Mouse (Mus musculus) erythroblast, embryonic 14.5 days (primary cell): ENCODE measurements around the gene Rnf144b. TPM values are rescaled to one million over a fixed set of nuclear protein-coding genes. Genes with fewer than 3 reads are reported as not detected.

Source experiments
- H3K27me3 ChIP-seq: 2 replicates; pipeline ENCODE4 v1.6.1; 2012; ENCODE audit warnings: inconsistent platforms; ENCODE audit not compliant: control insufficient read depth
- H3K36me3 ChIP-seq: 2 replicates; pipeline ENCODE4 v1.6.1; 2012; ENCODE audit warnings: mild to moderate bottlenecking, inconsistent platforms; ENCODE audit not compliant: control insufficient read depth
- H3K4me1 ChIP-seq: 2 replicates; pipeline ENCODE4 v1.6.1; 2012; ENCODE audit warnings: inconsistent platforms; ENCODE audit not compliant: control insufficient read depth
- H3K4me3 ChIP-seq: replicated peaks from 2 replicates; pipeline ENCODE3; 2012; ENCODE audit warnings: moderate library complexity, mild to moderate bottlenecking, inconsistent platforms
- H3K9me3 ChIP-seq: 2 replicates; pipeline ENCODE4 v1.6.1; 2012; ENCODE audit warnings: low read length, inconsistent platforms, mixed read lengths; ENCODE audit not compliant: control insufficient read depth
- GATA1 ChIP-seq: IDR thresholded peaks from 2 replicates; pipeline ENCODE4 v1.6.1; 2012; ENCODE audit warnings: low read length, inconsistent platforms, mixed read lengths
- TAL1 ChIP-seq: IDR thresholded peaks from 3 replicates; pipeline ENCODE4 v1.6.1; 2012; ENCODE audit warnings: low read length, inconsistent platforms, mixed read lengths
- polyA plus RNA-seq: library from polyadenylated mRNA; stranded (reverse); fragments of >175 nt; gene quantifications from 2 replicates; pipeline ENCODE4 v1.2.3, GENCODE M21; 2012

The Rnf144b gene
- polyA plus RNA-seq, 1 experiment, result not detected

GRCm38 (mm10) chr13:47217107-47217571 lies 94.7 kb downstream of the Rnf144b start:
- TF ChIP-seq TAL1 (no peak), GATA1 (no peak)
- H3K9me3 ChIP-seq, result no peaks in the 10 kb centered on the region

GRCm38 (mm10) chr13:47218351-47218750 lies 95.9 kb downstream of the Rnf144b start:
- Histone ChIP-seq H3K9me3 (no peaks in the 10 kb centered on the region), H3K36me3 (no peaks in the 10 kb centered on the region; the same call in 1 of the 2 replicates), H3K4me3 (no peak overlapping the region), H3K4me1 (no peaks in the 10 kb centered on the region; the same call in 1 of the 2 replicates), H3K27me3 (no peaks in the 10 kb centered on the region)
- no peak for TF ChIP-seq TAL1
- no peak for TF ChIP-seq GATA1

More at GRCm38 (mm10) chr13:47217107-47217571, 94.7 kb downstream of the Rnf144b start:
- Histone ChIP-seq H3K4me3 (no peak overlapping the region), H3K36me3 (peaks cover 3% of the 10 kb centered on the region), H3K27me3 (no peaks in the 10 kb centered on the region), H3K4me1 (no peaks in the 10 kb centered on the region; the same call in 1 of the 2 replicates)

DNA sequence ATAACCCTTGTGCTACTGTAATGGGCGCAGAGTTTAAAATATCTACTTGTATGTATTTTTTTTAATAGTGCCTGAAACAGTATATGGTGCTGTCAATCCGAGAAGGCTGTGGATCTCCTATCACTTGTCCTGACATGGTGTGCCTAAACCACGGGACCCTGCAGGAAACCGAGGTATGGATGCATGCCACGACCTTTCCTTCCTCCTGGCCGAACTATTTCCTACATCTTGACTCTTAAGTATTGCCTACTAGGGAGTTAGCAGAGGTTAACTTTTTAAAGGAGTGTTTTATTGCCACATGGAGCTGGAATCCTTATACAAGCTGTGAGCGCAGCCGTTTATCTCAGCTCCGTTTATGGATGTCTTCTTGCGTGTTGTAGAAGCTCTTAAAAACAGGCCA lies 98.0 kb downstream of the Rnf144b start:
- TF ChIP-seq TAL1 (no peak), GATA1 (no peak)
- H3K9me3 ChIP-seq, result no peaks in the 10 kb centered on the region

GRCm38 (mm10) chr13:47223576-47224538 lies 101.4 kb downstream of the Rnf144b start:
- Histone ChIP-seq H3K4me1 (peaks cover 3% of the 10 kb centered on the region), H3K9me3 (no peaks in the 10 kb centered on the region), H3K27me3 (no peaks in the 10 kb centered on the region), H3K36me3 (no peaks in the 10 kb centered on the region; the same call in 1 of the 2 replicates), H3K4me3 (no peak overlapping the region)
- no peak for TF ChIP-seq TAL1
- no peak for TF ChIP-seq GATA1

More for the DNA sequence above, 98.0 kb downstream of the Rnf144b start:
- Histone ChIP-seq H3K4me1 (no peaks in the 10 kb centered on the region; the same call in none of the 2 replicates), H3K4me3 (no peak overlapping the region), H3K36me3 (no peaks in the 10 kb centered on the region; the same call in 1 of the 2 replicates), H3K27me3 (no peaks in the 10 kb centered on the region)

DNA sequence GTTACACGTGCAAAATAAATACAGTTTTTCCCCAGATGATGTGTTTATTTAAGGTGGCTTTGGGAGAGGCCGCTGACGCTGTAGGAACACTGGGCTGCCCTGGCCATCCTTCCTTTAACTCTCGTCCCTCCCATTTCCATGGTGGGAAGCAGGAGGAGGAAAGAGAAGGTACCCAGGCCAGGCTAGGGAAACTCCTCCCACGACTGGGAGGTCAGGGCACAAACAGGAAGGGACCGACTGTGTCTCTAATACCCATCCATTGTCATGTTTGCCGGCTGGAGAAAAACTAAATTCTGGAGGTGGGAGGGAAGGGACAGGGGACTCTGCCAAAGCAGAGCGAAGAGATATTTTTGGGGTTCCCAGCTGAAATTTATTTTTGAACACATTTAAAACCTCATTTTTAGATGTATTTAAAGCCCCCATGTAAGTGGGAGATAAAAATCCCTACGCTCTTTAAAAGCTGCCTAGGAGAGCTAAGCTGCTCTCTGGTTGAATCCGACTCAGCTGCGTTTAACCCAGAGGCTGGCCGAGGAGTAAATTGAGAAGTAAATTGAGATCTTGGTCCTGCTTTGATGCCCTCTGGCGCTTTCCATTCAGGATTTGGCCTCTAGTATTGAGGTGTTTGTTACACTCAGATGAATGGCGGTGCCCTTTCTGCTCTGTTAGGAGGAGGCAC lies 102.3 kb downstream of the Rnf144b start:
- TF ChIP-seq GATA1, result no peak
- no peak for TF ChIP-seq TAL1
- Histone ChIP-seq H3K27me3 (no peaks in the 10 kb centered on the region), H3K36me3 (peaks cover 3% of the 10 kb centered on the region)

GRCm38 (mm10) chr13:47225324-47225697 lies 102.9 kb downstream of the Rnf144b start:
- Histone ChIP-seq H3K36me3 (peaks cover 3% of the 10 kb centered on the region), H3K4me1 (peaks cover 3% of the 10 kb centered on the region), H3K9me3 (no peaks in the 10 kb centered on the region), H3K4me3 (no peak overlapping the region), H3K27me3 (no peaks in the 10 kb centered on the region)
- TF ChIP-seq TAL1 (no peak), GATA1 (no peak)

More for the DNA sequence above, 102.3 kb downstream of the Rnf144b start:
- Histone ChIP-seq H3K4me3 (no peak overlapping the region), H3K4me1 (peaks cover 3% of the 10 kb centered on the region), H3K9me3 (no peaks in the 10 kb centered on the region)

- peaks cover 3% of the 10 kb centered on the region for H3K36me3 ChIP-seq
- H3K4me3 ChIP-seq, result no peak overlapping the region
- TF ChIP-seq TAL1 (no peak), GATA1 (no peak)
Observed at GRCm38 (mm10) chr13:47225802-47226201, 103.3 kb downstream of the Rnf144b start.

GRCm38 (mm10) chr13:47226521-47226920 lies 104.1 kb downstream of the Rnf144b start:
- TF ChIP-seq GATA1 (no peak), TAL1 (no peak)
- no peaks in the 10 kb centered on the region for H3K27me3 ChIP-seq
- H3K4me1 ChIP-seq, result peaks cover 3% of the 10 kb centered on the region; the same call in 1 of the 2 replicates
- no peak overlapping the region for H3K4me3 ChIP-seq
- H3K9me3 ChIP-seq, result no peaks in the 10 kb centered on the region
- peaks cover 3% of the 10 kb centered on the region for H3K36me3 ChIP-seq

More at GRCm38 (mm10) chr13:47225802-47226201, 103.3 kb downstream of the Rnf144b start:
- H3K27me3 ChIP-seq, result no peaks in the 10 kb centered on the region
- peaks cover 3% of the 10 kb centered on the region; the same call in 1 of the 2 replicates for H3K4me1 ChIP-seq
- no peaks in the 10 kb centered on the region for H3K9me3 ChIP-seq
